Mouse (Mus musculus): ENCODE data around the gene Tma7. TPM values are rescaled to one million over a fixed set of nuclear protein-coding genes. Genes with fewer than 3 reads are reported as not detected.
A peak's percentile ranks its signal among the peaks of the same experiment; 100 is the strongest.

Gene Tma7
- polyA plus RNA-seq, 1 experiment from 2014 or later = 744 TPM

GRCm38 (mm10) chr9:109050674-109050997 lies 31.8 kb downstream of the Tma7 start:
- Histone ChIP-seq H3K4me3 (replicated peaks) (no peak overlapping the region), H3K27me3 (no peaks in the 10 kb centered on the region), H3K27ac (no peak overlapping the region), H3K9ac (no peak overlapping the region), H3K36me3 (replicated peaks) (no peaks in the 10 kb centered on the region), H3K9me3 (no peaks in the 10 kb centered on the region), H3K4me2 (no peak overlapping the region), H3K4me1 (peaks cover 12% of the 10 kb centered on the region)
- no peak for ATAC-seq (ENCODE audit: low FRiP score)
- 83% methylated on average over 3 of the region's 3 CpGs for WGBS

- ATAC-seq (ENCODE audit: low FRiP score) = no peak
- no peak overlapping the region for H3K9ac ChIP-seq
- no peaks in the 10 kb centered on the region for H3K36me3 ChIP-seq (replicated peaks)
- H3K4me2 ChIP-seq = no peak overlapping the region
- no peak overlapping the region for H3K4me3 ChIP-seq (replicated peaks)
- H3K27ac ChIP-seq = no peak overlapping the region
- 83% methylated on average over 9 of the region's 9 CpGs for WGBS
- H3K27me3 ChIP-seq = no peaks in the 10 kb centered on the region
- H3K9me3 ChIP-seq = no peaks in the 10 kb centered on the region
- H3K4me1 ChIP-seq = peaks cover 8% of the 10 kb centered on the region
These were observed 32.3 kb downstream of the Tma7 start for GRCm38 (mm10) chr9:109049996-109050673.

- Histone ChIP-seq H3K9me3 (no peaks in the 10 kb centered on the region), H3K4me2 (no peak overlapping the region), H3K4me3 (replicated peaks) (no peak overlapping the region)
These were observed 33.1 kb downstream of the Tma7 start for GRCm38 (mm10) chr9:109049316-109049715.

GRCm38 (mm10) chr9:109046306-109046705 lies 36.1 kb downstream of the Tma7 start:
- no peak for ATAC-seq (ENCODE audit: low FRiP score)
- Histone ChIP-seq H3K27ac (no peak overlapping the region), H3K27me3 (no peaks in the 10 kb centered on the region), H3K4me1 (no peaks in the 10 kb centered on the region), H3K9me3 (no peaks in the 10 kb centered on the region), H3K36me3 (replicated peaks) (no peaks in the 10 kb centered on the region), H3K4me2 (no peak overlapping the region), H3K4me3 (replicated peaks) (no peak overlapping the region), H3K9ac (no peak overlapping the region)
- WGBS = 36% methylated on average over 5 of the region's 5 CpGs

More at GRCm38 (mm10) chr9:109049316-109049715, 33.1 kb downstream of the Tma7 start:
- no peak for ATAC-seq (ENCODE audit: low FRiP score)
- H3K4me1 ChIP-seq = peaks cover under 1% of the 10 kb centered on the region
- no peak overlapping the region for H3K9ac ChIP-seq
- no peaks in the 10 kb centered on the region for H3K36me3 ChIP-seq (replicated peaks)
- H3K27me3 ChIP-seq = no peaks in the 10 kb centered on the region
- WGBS = 82% methylated on average over 7 of the region's 7 CpGs
- H3K27ac ChIP-seq = no peak overlapping the region

GRCm38 (mm10) chr9:109041351-109041750 lies 41.0 kb downstream of the Tma7 start:
- Histone ChIP-seq H3K27me3 (no peaks in the 10 kb centered on the region), H3K4me2 (no peak overlapping the region), H3K4me1 (peaks cover 14% of the 10 kb centered on the region; the same call in 1 of the 2 replicates), H3K9ac (no peak overlapping the region), H3K9me3 (no peaks in the 10 kb centered on the region), H3K4me3 (replicated peaks) (no peak overlapping the region), H3K27ac (no peak overlapping the region), H3K36me3 (replicated peaks) (no peaks in the 10 kb centered on the region)
- 86% methylated on average over 7 of the region's 7 CpGs for WGBS
- no peak for ATAC-seq (ENCODE audit: low FRiP score)

GRCm38 (mm10) chr9:109040906-109041305 lies 41.5 kb downstream of the Tma7 start:
- Histone ChIP-seq H3K9me3 (no peaks in the 10 kb centered on the region), H3K4me2 (no peak overlapping the region), H3K4me1 (peaks cover 14% of the 10 kb centered on the region; the same call in 1 of the 2 replicates), H3K27ac (no peak overlapping the region), H3K9ac (no peak overlapping the region), H3K4me3 (replicated peaks) (no peak overlapping the region), H3K36me3 (replicated peaks) (no peaks in the 10 kb centered on the region), H3K27me3 (no peaks in the 10 kb centered on the region)
- ATAC-seq (ENCODE audit: low FRiP score) = no peak
- 70% methylated on average over 6 of the region's 6 CpGs for WGBS

- Histone ChIP-seq H3K4me2 (no peak overlapping the region), H3K27ac (no peak overlapping the region), H3K4me3 (replicated peaks) (no peak overlapping the region), H3K9ac (no peak overlapping the region), H3K36me3 (replicated peaks) (no peaks in the 10 kb centered on the region), H3K4me1 (peaks cover 14% of the 10 kb centered on the region; the same call in 1 of the 2 replicates), H3K9me3 (no peaks in the 10 kb centered on the region), H3K27me3 (no peaks in the 10 kb centered on the region)
- ATAC-seq (ENCODE audit: low FRiP score) = no peak
- WGBS = 81% methylated on average over 8 of the region's 8 CpGs
These were observed 42.2 kb downstream of the Tma7 start for GRCm38 (mm10) chr9:109040216-109040615.

GRCm38 (mm10) chr9:109039681-109040080 lies 42.7 kb downstream of the Tma7 start:
- no peak for ATAC-seq (ENCODE audit: low FRiP score)
- H3K36me3 ChIP-seq (replicated peaks) = no peaks in the 10 kb centered on the region
- no peaks in the 10 kb centered on the region for H3K9me3 ChIP-seq
- no peaks in the 10 kb centered on the region for H3K27me3 ChIP-seq
- no peak overlapping the region for H3K4me2 ChIP-seq
- H3K4me3 ChIP-seq (replicated peaks) = no peak overlapping the region
- WGBS = 79% methylated on average over 4 of the region's 4 CpGs
- H3K4me1 ChIP-seq = peaks cover 14% of the 10 kb centered on the region; the same call in 1 of the 2 replicates
- H3K9ac ChIP-seq = no peak overlapping the region
- no peak overlapping the region for H3K27ac ChIP-seq

- Histone ChIP-seq H3K4me2 (peak overlapping the region; percentile 87), H3K9ac (peak overlapping the region; percentile 68), H3K4me3 (replicated peaks) (peak overlapping the region; percentile 66), H3K9me3 (no peaks in the 10 kb centered on the region), H3K27me3 (no peaks in the 10 kb centered on the region), H3K36me3 (replicated peaks) (no peaks in the 10 kb centered on the region), H3K27ac (no peak overlapping the region), H3K4me1 (peaks cover 14% of the 10 kb centered on the region; the same call in 1 of the 2 replicates)
- peak; percentile 23 for ATAC-seq (ENCODE audit: low FRiP score)
- 17% methylated on average over 8 of the region's 8 CpGs for WGBS
These were observed 43.5 kb downstream of the Tma7 start for GRCm38 (mm10) chr9:109038901-109039364.

GRCm38 (mm10) chr9:109038086-109038895 lies 44.1 kb downstream of the Tma7 start, which contains the start of gene Shisa5:
Gene Shisa5, plus strand, starts transcription at chr9:109038565.
- no peaks in the 10 kb centered on the region for H3K36me3 ChIP-seq (replicated peaks)
- WGBS = 1% methylated on average over 39 of the region's 40 CpGs
- H3K4me1 ChIP-seq = peaks cover 14% of the 10 kb centered on the region; the same call in 1 of the 2 replicates
- H3K27ac ChIP-seq = no peak within 1 kb of the TSS
- H3K4me3 ChIP-seq (replicated peaks) = peak within 1 kb of the TSS; percentile 66
- ATAC-seq (ENCODE audit: low FRiP score) = peak; percentile 83
- no peaks in the 10 kb centered on the region for H3K27me3 ChIP-seq
- H3K4me2 ChIP-seq = peak within 1 kb of the TSS; percentile 87
- H3K9ac ChIP-seq = peak within 1 kb of the TSS; percentile 68
- no peaks in the 10 kb centered on the region for H3K9me3 ChIP-seq

- Histone ChIP-seq H3K36me3 (replicated peaks) (no peaks in the 10 kb centered on the region), H3K4me3 (replicated peaks) (no peak overlapping the region), H3K27me3 (no peaks in the 10 kb centered on the region), H3K4me1 (no peaks in the 10 kb centered on the region), H3K27ac (no peak overlapping the region), H3K4me2 (no peak overlapping the region), H3K9me3 (no peaks in the 10 kb centered on the region), H3K9ac (no peak overlapping the region)
- WGBS = 87% methylated on average over 6 of the region's 6 CpGs
- no peak for ATAC-seq (ENCODE audit: low FRiP score)
These were observed 50.0 kb downstream of the Tma7 start for GRCm38 (mm10) chr9:109032435-109032834.

GRCm38 (mm10) chr9:109031686-109032085 lies 50.7 kb downstream of the Tma7 start:
- 86% methylated on average over 8 of the region's 8 CpGs for WGBS
- ATAC-seq (ENCODE audit: low FRiP score) = no peak
- no peak overlapping the region for H3K9ac ChIP-seq
- H3K27ac ChIP-seq = no peak overlapping the region
- H3K4me2 ChIP-seq = no peak overlapping the region
- no peak overlapping the region for H3K4me3 ChIP-seq (replicated peaks)
- H3K4me1 ChIP-seq = no peaks in the 10 kb centered on the region
- H3K27me3 ChIP-seq = no peaks in the 10 kb centered on the region
- H3K9me3 ChIP-seq = no peaks in the 10 kb centered on the region
- H3K36me3 ChIP-seq (replicated peaks) = no peaks in the 10 kb centered on the region

All from forebrain, embryonic 12.5 days (tissue).